Mouse (Mus musculus): Measurements from ENCODE around the gene Dock3.

DNA sequence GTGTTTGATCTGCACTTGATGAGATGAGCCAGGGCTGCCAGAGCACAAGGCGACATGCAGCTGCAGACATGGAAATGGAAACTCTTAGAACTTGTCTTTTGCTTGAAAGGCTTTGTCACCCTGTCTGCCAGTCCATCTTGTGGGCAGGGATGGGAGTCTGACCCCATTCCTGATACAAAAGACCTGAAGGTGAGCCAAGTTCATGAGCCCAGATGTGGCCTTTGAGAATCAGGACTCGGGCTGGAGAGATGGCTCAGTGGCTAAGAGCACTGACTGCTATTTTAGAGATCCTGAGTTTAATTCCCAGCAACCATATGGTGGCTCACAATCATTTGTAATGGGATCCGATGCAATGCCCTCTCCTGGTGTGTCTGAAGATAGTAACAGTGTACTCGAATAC lies 13.6 kb upstream of the Dock3 start:
- TF ChIP-seq POLR2A (IDR thresholded peaks at IDR 0.05; ENCODE audit: borderline replicate concordance, extremely low read depth, insufficient read depth, insufficient read length, poor library complexity, severe bottlenecking) (no peak), CTCF (IDR thresholded peaks at IDR 0.05; ENCODE audit: borderline replicate concordance, extremely low read depth, insufficient read depth, insufficient read length) (no peak)

Measured in brain, embryonic 14.5 days (tissue).